ENCODE assay signal across 20 mouse cellular contexts in the genomic region with DNA sequence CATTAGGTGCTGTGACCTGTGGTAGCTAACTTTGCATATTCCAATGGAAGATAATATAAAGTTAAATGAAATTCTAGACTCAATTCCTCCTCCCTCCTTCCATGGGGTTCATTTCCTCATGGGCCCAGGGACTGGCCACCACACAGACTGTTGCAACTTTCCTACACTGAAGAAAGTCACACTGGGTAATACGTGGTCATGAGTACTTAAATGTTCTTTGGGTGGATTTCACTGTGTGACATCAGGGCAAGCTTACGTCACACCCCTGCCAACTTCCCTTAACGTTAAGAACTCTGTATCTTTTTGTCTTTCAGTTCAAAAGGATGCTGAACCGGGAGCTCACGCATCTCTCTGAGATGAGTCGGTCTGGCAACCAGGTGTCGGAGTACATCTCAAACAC.
"Had no signal": no experiment of that assay in that cellular context is flagged by ENCODE, and none has a peak within 500 bp of the region (broad histone marks: within the 10 kb centered on the region; RNA-seq: fewer than 3 reads in every experiment).

No protein-coding gene starts in this region.

- H3K9me3 ChIP-seq: kidney, embryonic 15.5 days; limb, embryonic 10.5 days; limb, embryonic 13.5 days; liver, embryonic 13.5 days; neural tube, embryonic 12.5 days; neural tube, embryonic 15.5 days; stomach, embryonic 15.5 days had no signal

- H3K27me3 ChIP-seq: kidney, embryonic 15.5 days; limb, embryonic 13.5 days; liver, embryonic 13.5 days; neural tube, embryonic 12.5 days; neural tube, embryonic 15.5 days; stomach, embryonic 15.5 days had no signal

- H3K4me3 ChIP-seq: kidney, embryonic 15.5 days; limb, embryonic 10.5 days; limb, embryonic 13.5 days; liver, embryonic 13.5 days; neural tube, embryonic 12.5 days; neural tube, embryonic 15.5 days; stomach, embryonic 15.5 days had no signal

- H3K27ac ChIP-seq: kidney, embryonic 15.5 days; limb, embryonic 10.5 days; limb, embryonic 13.5 days; liver, embryonic 13.5 days; macrophage; neural tube, embryonic 12.5 days; neural tube, embryonic 15.5 days; stomach, embryonic 15.5 days had no signal

- ATAC-seq: lung, postnatal 0 days had no signal

- H3K4me1 ChIP-seq: kidney, embryonic 15.5 days; limb, embryonic 10.5 days; limb, embryonic 13.5 days; liver, embryonic 13.5 days; neural tube, embryonic 12.5 days; stomach, embryonic 15.5 days had no signal

- H3K9ac ChIP-seq: kidney, embryonic 15.5 days; limb, embryonic 13.5 days; liver, embryonic 13.5 days; lung, embryonic 14.5 days; neural tube, embryonic 12.5 days; neural tube, embryonic 15.5 days; stomach, embryonic 15.5 days had no signal

- H3K4me2 ChIP-seq: kidney, embryonic 15.5 days; limb, embryonic 13.5 days; liver, embryonic 13.5 days; lung, embryonic 14.5 days; midbrain, embryonic 11.5 days; neural tube, embryonic 12.5 days; neural tube, embryonic 15.5 days; stomach, embryonic 15.5 days had no signal

- DNase-seq: kidney, adult 8-10 months; kidney, postnatal 10 days; kidney, postnatal 36 days; liver, embryonic 13.5 days; lung, embryonic 14.5 days; midbrain, embryonic 14.5 days; retina, postnatal 1 day; right cerebral cortex, postnatal 25 days; spleen, adult 18-20 months; thymus, adult 18-20 months; thymus, postnatal 36 days had no signal
